Mouse (Mus musculus): ENCODE data around the gene Ugt1a5.

The Ugt1a5 gene

GRCm38 (mm10) chr1:88238771-88239170, 73.0 kb downstream of the Ugt1a5 start:
- peak in 1 of 2 experiments; percentile 87 for DNase-seq (ENCODE audit: low spot score in 2 of 2)

DNA sequence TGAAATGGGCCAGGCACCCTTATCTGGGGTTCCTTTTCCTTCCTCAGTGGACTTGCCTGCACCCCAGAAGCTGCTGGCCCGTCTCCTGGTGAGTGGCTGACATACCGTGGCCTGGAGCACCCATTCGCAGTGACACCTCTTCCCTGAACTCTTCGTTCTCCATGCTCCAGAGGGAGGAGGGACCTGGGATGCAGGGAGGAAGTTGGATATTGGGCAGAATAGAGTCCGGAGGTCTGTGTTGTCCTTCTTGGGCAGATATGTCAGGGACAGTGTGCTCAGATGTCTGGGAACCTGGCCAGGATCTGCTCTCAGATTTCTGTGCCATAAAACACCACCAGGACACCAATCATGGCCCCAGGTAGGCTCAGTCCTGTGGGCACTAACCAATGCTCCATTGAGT, 74.3 kb downstream of the Ugt1a5 start:
- DNase-seq (ENCODE audit: low spot score in 2 of 2): no peak

GRCm38 (mm10) chr1:88240579-88240978, 74.8 kb downstream of the Ugt1a5 start:
- DNase-seq (ENCODE audit: low spot score in 2 of 2): no peak

DNA sequence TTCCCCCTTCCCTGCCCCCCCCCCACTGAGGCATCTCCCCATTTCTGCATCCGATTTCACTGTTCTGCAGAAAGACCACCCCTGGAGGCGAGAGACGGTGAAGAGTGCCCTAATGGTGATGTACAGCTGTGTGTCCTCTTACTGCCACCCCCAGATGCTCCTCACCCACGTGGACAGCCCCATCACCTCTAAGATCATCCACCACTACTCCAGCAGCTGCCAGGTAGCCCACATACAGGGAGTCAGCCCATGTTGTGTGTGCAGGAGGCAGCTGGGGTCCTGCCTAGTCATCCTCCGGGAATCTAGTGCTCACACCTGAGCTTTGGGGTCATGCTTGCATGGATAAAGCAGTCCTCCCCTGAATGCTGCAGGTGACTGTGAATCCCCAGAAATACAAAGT, 78.0 kb downstream of the Ugt1a5 start:
- DNase-seq (ENCODE audit: low spot score in 2 of 2): no peak

- no peak for DNase-seq (ENCODE audit: low spot score in 2 of 2)
Observed at GRCm38 (mm10) chr1:88245881-88246280, 80.1 kb downstream of the Ugt1a5 start.

DNA sequence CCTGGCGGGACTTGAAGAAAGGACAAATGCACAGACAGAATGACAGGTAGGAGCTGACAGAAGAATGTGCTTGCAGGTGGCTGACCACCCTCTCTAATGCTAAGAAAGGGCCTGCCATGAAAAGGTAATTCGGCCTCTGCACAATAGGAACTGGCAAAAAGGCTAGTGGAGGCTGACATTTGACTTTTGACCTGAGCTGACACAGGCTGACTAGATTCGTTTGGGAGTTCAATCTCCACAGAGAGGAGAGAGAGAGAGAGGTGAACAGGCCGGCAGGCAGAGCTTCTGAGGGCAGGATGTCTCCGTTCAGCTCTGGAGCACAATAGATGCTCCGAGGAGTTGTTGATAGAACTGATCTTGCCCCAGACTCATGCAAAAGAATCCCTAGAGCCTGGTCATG, 80.6 kb downstream of the Ugt1a5 start:
- DNase-seq (ENCODE audit: low spot score in 2 of 2): no peak

DNA sequence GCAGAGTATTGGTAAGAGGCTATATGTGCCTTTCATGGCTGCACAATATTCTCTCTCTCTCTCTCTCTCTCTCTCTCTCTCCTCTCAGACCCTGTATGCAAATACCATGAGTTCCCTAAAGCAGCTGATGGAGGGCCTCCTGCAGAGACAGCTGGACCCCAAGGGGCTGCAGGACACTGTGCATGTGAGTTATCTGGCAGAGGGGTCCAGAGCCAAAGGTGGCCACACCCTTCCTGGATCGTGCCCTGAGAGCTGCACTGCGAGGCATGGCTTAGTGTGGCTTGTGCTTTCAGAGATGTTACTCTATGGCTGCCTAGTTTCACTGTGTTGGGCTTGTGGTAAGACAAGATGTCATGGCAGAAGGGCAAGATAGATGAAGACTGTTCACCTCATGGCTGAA, 81.8 kb downstream of the Ugt1a5 start:
- no peak for DNase-seq (ENCODE audit: low spot score in 2 of 2)

GRCm38 (mm10) chr1:88248658-88249057, 82.8 kb downstream of the Ugt1a5 start:
- peak in 1 of 2 experiments; percentile 87 for DNase-seq (ENCODE audit: low spot score in 2 of 2)

GRCm38 (mm10) chr1:88249596-88249995, 83.8 kb downstream of the Ugt1a5 start:
- DNase-seq (ENCODE audit: low spot score in 2 of 2): no peak

DNA sequence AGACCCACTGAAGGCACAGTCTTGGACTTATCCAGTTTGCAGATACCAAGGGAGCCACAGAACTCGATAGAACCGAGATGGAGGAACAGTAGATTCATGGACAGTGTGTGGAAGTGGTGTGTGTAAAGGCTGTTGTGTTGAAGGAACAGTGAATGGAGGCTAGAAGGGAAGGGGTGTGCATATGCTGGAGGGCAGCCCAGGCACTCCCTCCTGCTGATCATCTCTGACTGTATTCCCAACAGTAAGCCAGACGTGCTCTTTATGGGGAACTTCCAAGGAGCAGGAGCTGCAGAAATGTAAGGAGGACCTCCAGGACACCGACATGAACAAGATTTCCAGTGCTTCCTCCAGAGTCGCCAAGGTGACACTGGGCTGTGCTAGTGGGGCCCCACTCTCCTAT, 84.2 kb downstream of the Ugt1a5 start:
- DNase-seq (ENCODE audit: low spot score in 2 of 2): no peak

GRCm38 (mm10) chr1:88253106-88253505, 87.3 kb downstream of the Ugt1a5 start:
- DNase-seq (ENCODE audit: low spot score in 2 of 2): no peak

GRCm38 (mm10) chr1:88253540-88253939, 87.7 kb downstream of the Ugt1a5 start:
- no peak for DNase-seq (ENCODE audit: low spot score in 2 of 2)

DNA sequence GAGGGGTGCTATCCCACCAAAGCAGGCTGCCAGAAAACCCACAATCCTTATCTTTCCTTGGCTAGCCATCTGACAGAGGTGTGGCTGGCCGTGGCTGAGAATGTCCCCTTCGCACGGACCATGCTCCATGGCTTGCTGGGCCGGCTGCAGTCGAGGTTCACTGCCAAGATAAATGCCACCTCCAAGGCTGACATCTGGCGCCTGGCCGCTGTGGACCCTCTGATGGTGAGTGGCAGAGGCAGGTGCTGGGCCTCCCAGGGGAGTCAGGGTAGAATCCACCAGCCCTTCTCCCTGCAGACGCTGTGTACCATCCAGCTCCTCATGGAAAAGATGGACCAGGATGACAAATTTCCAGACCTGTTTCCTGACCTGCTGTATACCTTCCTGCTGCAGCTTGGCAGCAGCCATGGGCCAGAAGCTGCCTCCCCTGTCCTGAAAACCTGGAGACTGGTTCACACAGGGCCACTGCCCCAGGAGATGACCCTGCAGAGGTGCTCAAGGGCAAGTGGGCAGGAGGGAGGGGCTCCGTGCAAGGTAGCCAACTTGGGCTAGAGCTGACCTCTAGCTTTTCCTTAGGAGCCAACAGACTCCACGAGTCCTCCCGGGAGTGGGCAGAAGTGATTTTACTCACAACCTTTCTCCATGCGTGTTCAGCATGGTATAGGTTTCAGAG, 89.1 kb downstream of the Ugt1a5 start:
- DNase-seq (ENCODE audit: low spot score in 2 of 2): peak; percentile 61 to 87

DNA sequence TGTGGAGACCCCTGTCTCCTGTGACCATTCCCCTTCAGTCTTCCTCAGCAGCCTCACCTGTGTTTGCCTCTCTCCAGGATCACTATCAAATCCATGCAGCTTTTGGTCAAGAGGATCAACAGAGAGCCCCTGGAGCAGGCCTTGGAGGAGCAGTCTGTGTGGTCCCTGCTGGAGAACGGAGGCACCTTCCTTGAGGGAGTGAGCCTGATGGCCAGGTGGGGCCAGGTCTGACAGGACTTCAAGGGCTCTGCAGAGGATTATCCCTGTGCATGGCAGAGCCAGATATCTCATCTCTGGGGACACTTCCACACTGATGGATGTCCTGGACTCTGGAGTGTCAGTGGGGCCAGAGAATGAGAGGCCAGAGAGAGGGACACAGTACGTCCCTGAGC, 89.7 kb downstream of the Ugt1a5 start:
- DNase-seq (ENCODE audit: low spot score in 2 of 2): peak in 1 of 2 experiments; percentile 84

- peak; percentile 60 to 85 for DNase-seq (ENCODE audit: low spot score in 2 of 2)
Observed at GRCm38 (mm10) chr1:88255989-88256754, 90.4 kb downstream of the Ugt1a5 start.

DNA sequence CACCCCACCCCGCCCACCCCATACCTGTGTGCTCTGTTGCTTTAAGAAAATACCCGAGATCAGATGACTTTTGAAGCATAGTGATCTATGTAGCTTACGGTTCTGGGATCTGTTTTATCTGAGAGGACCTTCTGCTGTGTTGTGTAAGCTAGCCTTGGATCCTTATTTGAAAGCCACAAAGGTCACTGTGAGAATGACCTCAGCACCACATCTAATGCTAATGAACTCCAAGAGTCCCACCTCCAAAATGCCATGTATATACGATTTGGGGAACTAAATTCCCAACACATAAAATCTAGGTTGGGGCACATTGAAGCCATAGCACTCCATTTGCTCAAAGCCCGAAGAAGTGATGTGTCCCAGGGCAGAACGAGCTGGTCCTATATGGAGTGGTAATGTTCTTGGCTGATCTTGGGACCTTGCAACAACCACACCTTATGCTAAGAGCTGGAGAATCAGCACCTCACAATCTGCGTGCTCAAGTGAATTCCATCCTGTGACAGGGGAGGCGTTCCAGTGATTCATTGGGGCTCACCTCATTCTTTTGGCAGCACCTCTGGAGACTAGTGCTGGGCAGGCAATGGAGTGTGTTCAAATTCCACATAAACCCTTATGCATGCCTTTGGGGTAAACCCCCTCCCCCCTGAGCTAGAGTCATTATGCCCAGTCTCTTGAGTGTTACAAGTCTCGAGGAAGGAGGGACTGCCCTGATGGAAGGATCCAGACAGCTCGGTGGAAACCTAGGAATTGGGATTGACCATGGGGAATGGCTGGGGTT, 91.3 kb downstream of the Ugt1a5 start:
- DNase-seq (ENCODE audit: low spot score in 2 of 2): peak in 1 of 2 experiments; percentile 79

GRCm38 (mm10) chr1:88257681-88258080, 91.9 kb downstream of the Ugt1a5 start:
- no peak for DNase-seq (ENCODE audit: low spot score in 2 of 2)

- no peak for DNase-seq (ENCODE audit: low spot score in 2 of 2)
Observed at GRCm38 (mm10) chr1:88258361-88258760, 92.5 kb downstream of the Ugt1a5 start.

DNA sequence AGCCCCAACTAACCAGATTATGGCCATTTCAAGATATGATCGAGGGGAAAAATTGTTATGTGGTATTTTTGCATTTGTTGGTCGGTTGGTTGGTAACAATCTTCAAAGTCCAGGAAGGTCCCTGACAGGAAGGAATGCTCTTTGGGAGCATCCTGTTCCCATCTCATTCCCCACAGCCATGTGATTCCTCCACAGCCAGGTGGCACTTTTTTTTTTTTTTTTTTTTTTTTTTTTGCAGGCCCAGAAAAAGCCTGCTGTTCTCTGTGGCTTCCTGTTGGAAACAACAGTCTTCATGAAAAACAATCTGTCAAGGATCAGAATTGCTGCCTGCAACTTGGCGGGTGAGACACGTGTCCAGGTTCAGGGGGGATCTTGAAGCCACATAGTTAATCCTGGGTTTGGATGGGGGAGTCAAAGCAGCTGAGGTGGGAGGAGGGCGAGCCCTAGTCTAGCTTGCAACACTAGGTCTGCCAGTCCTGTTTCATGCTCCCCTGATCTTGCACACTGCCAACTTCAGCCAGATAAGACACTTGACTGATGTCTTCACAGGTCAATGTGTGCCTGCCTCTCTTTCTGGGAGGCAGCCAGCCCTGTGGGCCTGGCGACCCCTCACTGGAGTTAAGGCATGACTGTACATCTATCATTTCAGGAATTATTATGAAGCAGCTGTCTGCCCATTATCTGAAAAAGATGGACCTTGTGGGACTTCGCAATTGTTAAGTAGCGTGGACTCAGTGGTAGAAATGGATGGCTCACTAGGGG, 93.2 kb downstream of the Ugt1a5 start:
- peak; percentile 76 to 85 for DNase-seq (ENCODE audit: low spot score in 2 of 2)

DNA sequence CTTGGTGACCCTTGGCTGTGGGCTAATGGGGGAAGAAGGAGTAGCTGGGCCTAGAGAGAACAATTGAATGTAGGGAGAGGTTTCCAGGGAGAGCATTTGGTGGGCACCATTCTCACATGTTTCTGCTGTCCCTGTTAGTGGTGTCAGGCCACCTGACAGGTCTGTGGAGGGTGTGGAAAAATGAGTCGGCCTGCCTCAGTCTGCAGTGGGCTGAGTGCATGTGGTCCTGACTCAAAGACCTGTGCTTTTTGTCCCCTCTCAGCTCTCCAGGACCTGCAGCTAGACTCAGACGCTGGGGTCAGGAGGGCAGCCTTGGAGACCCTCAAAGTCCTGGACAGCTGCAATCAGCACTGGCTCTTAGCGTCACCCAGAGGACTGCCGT, 93.8 kb downstream of the Ugt1a5 start:
- DNase-seq (ENCODE audit: low spot score in 2 of 2): peak in 1 of 2 experiments; percentile 82

GRCm38 (mm10) chr1:88260114-88260513, 94.3 kb downstream of the Ugt1a5 start:
- peak in 1 of 2 experiments; percentile 89 for DNase-seq (ENCODE audit: low spot score in 2 of 2)

Measured in urinary bladder, postnatal 4 days (tissue).